Mouse (Mus musculus) midbrain, embryonic 16.5 days (tissue): Measurements from ENCODE around the gene Prph2. TPM values are rescaled to one million over a fixed set of nuclear protein-coding genes. Genes with fewer than 3 reads are reported as not detected.

Experiments used
- ATAC-seq: fragments of 200-750 bp; cut with Nextera tagmentation; 2 replicates; pipeline ENCODE4 v1.8.0; 2017; ENCODE audit warnings: moderate TSS enrichment
- H3K27ac ChIP-seq: fragments of 300-500 bp; sonication (generic); 2 replicates; pipeline ENCODE4 v1.5.1; 2014; ENCODE audit warnings: mild to moderate bottlenecking, low read length, mixed read lengths
- H3K27me3 ChIP-seq: fragments of 300-500 bp; sonication (generic); 2 replicates; pipeline ENCODE4 v1.6.1; 2014; ENCODE audit warnings: low read depth, low read length, mixed read lengths; ENCODE audit not compliant: control insufficient read depth, insufficient read depth
- H3K36me3 ChIP-seq: fragments of 300-500 bp; sonication (generic); 2 replicates; pipeline ENCODE4 v1.6.1; 2014; ENCODE audit warnings: mild to moderate bottlenecking, low read length, moderate library complexity, mixed read lengths; ENCODE audit not compliant: control insufficient read depth, insufficient read depth
- H3K4me1 ChIP-seq: fragments of 300-500 bp; sonication (generic); 2 replicates; pipeline ENCODE4 v1.6.1; 2014; ENCODE audit warnings: mild to moderate bottlenecking, low read length, mixed read lengths; ENCODE audit not compliant: control insufficient read depth, insufficient read depth
- H3K4me2 ChIP-seq: fragments of 300-500 bp; sonication (generic); 2 replicates; pipeline ENCODE4 v1.6.1; 2014; ENCODE audit warnings: mild to moderate bottlenecking, low read length, mixed read lengths
- H3K4me3 ChIP-seq: fragments of 300-500 bp; sonication (generic); 2 replicates; pipeline ENCODE4 v1.5.1; 2014; ENCODE audit warnings: low read depth, mild to moderate bottlenecking, low read length, moderate library complexity, mixed read lengths
- H3K9ac ChIP-seq: fragments of 300-500 bp; sonication (generic); 2 replicates; pipeline ENCODE4 v1.6.1; 2014; ENCODE audit warnings: low read depth, low read length, mixed read lengths
- H3K9me3 ChIP-seq: fragments of 300-500 bp; sonication (generic); replicated peaks from 2 replicates; pipeline ENCODE4 v1.6.1; 2014; ENCODE audit warnings: mild to moderate bottlenecking, low read length, mixed read lengths; ENCODE audit not compliant: control insufficient read depth, poor library complexity, severe bottlenecking
- WGBS: fragments of 180-500 bp; shearing (Covaris S2); extraction: QIAGEN DNeasy Blood & Tissue Kit; methylation state at CpG from one replicate; pipeline ENCODE4 v1.1.7; 2014; 5-methylcytosine and 5-hydroxymethylcytosine counted together
- polyA plus RNA-seq: library from polyadenylated mRNA; unstranded; fragments of >200 nt; fragmentation: Nextera tagmentation; extraction: Ambion mirVana; gene quantifications from 2 replicates; pipeline ENCODE4 v1.2.1, GENCODE M21; 2015

Gene Prph2
- polyA plus RNA-seq, 1 experiment from 2014 or later = not detected

DNA sequence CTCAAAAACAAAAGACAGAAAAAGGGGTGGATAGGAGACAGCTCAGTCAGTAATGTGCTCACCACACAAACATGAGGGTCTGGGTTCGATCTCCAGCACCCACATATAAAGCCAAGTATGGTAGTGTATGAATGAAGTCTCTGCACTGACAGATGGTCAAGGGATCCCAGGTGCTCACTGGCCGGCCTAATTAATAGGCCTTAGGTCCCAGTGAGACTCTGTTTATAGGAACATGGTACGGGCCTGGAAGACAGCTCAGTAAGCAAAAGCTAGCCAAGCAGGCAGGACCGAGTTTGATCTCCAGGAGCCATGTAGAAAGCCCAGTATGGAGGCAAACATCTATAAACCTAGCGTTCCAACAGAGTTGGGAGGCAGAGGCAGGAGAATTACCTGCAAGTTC, 33.2 kb upstream of the Prph2 start:
- Histone ChIP-seq H3K4me1 (peaks cover 4% of the 10 kb centered on the region), H3K4me2 (no peak overlapping the region), H3K9ac (no peak overlapping the region), H3K27me3 (no peaks in the 10 kb centered on the region), H3K36me3 (no peaks in the 10 kb centered on the region), H3K4me3 (no peak overlapping the region), H3K9me3 (no peaks in the 10 kb centered on the region), H3K27ac (no peak overlapping the region)
- 79% methylated on average over 5 of the region's 5 CpGs for WGBS
- no peak for ATAC-seq

DNA sequence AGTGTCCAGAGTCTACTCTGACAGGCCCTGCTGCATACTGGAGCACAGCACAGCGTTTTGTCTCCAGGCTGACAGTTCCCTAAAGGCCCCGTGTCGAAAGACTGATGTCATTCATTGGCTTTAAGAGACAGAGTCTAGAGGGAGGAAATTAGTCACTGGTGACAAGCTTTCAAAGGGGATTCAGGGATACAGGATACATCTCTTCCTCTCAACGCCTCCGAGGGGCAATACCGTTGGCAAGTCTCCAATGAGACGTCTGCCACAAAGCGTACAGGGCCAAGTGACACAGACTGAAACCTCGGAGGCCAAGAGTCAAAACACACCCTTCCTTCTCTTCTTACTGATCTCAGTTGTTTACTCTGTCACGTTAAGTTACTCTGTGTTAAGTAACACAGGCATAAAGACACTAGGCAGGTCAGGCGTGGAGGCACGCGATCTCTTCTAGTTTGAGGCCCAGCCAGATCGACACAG, 30.4 kb upstream of the Prph2 start:
- Histone ChIP-seq H3K9me3 (no peaks in the 10 kb centered on the region), H3K36me3 (no peaks in the 10 kb centered on the region), H3K4me2 (no peak overlapping the region), H3K27ac (no peak overlapping the region), H3K9ac (no peak overlapping the region), H3K4me3 (no peak overlapping the region), H3K4me1 (no peaks in the 10 kb centered on the region), H3K27me3 (no peaks in the 10 kb centered on the region)
- no peak for ATAC-seq
- 59% methylated on average over 14 of the region's 14 CpGs for WGBS

GRCm38 (mm10) chr17:46880322-46880721, 29.9 kb upstream of the Prph2 start:
- H3K36me3 ChIP-seq = no peaks in the 10 kb centered on the region
- no peaks in the 10 kb centered on the region for H3K4me1 ChIP-seq
- WGBS = 69% methylated on average over 2 of the region's 2 CpGs
- ATAC-seq = no peak
- H3K9ac ChIP-seq = no peak overlapping the region
- H3K27ac ChIP-seq = no peak overlapping the region
- H3K4me2 ChIP-seq = no peak overlapping the region
- no peak overlapping the region for H3K4me3 ChIP-seq
- H3K9me3 ChIP-seq = no peaks in the 10 kb centered on the region
- no peaks in the 10 kb centered on the region for H3K27me3 ChIP-seq

- H3K27me3 ChIP-seq = no peaks in the 10 kb centered on the region
- no peak overlapping the region for H3K27ac ChIP-seq
- no peak overlapping the region for H3K9ac ChIP-seq
- H3K4me2 ChIP-seq = no peak overlapping the region
- no peaks in the 10 kb centered on the region for H3K36me3 ChIP-seq
- ATAC-seq = no peak
- WGBS = 88% methylated on average over 6 of the region's 6 CpGs
- H3K4me3 ChIP-seq = no peak overlapping the region
- H3K4me1 ChIP-seq = 0 out of 2 replicates have a peak, but pooled peaks cover 2% of the 10 kb centered on the region
- no peaks in the 10 kb centered on the region for H3K9me3 ChIP-seq
Measured at GRCm38 (mm10) chr17:46881728-46882127, 28.5 kb upstream of the Prph2 start.

GRCm38 (mm10) chr17:46883107-46883506, 27.2 kb upstream of the Prph2 start:
- Histone ChIP-seq H3K9me3 (no peaks in the 10 kb centered on the region), H3K9ac (no peak overlapping the region), H3K4me3 (no peak overlapping the region), H3K4me1 (peaks cover 2% of the 10 kb centered on the region; the same call in 1 of the 2 replicates), H3K36me3 (no peaks in the 10 kb centered on the region), H3K27ac (no peak overlapping the region), H3K27me3 (no peaks in the 10 kb centered on the region), H3K4me2 (no peak overlapping the region)
- 89% methylated on average over 9 of the region's 9 CpGs for WGBS
- no peak for ATAC-seq

GRCm38 (mm10) chr17:46884766-46885165, 25.5 kb upstream of the Prph2 start:
- WGBS = 94% methylated on average over 6 of the region's 6 CpGs
- no peaks in the 10 kb centered on the region for H3K27me3 ChIP-seq
- H3K36me3 ChIP-seq = no peaks in the 10 kb centered on the region
- no peak overlapping the region for H3K4me2 ChIP-seq
- no peak for ATAC-seq
- no peak overlapping the region for H3K27ac ChIP-seq
- H3K4me3 ChIP-seq = no peak overlapping the region
- H3K4me1 ChIP-seq = peaks cover 8% of the 10 kb centered on the region
- no peaks in the 10 kb centered on the region for H3K9me3 ChIP-seq
- no peak overlapping the region for H3K9ac ChIP-seq

DNA sequence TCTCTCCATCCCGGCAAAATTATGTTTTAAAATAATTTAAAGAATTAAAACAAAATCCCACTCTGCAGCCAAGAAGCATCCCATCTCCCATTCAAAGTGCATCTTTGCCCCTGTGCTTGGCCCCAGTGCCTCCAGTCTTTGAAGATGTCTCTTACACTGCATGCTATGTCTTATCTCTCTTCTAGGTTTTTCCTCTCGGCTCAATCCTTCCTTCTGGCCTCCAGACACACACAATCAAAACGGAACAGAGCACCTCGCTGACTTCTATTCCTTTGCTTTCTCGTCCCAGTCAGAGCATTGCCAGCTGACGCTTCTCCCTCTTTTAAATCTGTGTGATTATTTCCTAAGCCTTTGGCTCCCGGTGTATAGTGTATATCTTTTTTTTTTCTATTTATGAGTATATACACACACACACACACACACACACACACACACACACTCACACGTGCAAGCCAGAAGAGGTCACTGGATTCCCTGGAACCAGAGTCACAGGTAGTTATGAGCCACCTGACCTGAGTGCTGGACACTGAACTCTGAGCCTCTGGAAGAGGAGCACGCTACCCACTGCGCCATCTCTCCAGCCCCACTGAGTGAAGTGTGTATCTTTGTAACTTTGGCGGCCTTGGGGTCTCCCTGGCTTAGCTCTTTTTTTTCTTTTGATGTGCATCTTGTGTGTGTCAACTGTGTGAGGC, 24.9 kb upstream of the Prph2 start:
- H3K4me3 ChIP-seq = no peak overlapping the region
- 78% methylated on average over 11 of the region's 11 CpGs for WGBS
- H3K4me1 ChIP-seq = peaks cover 8% of the 10 kb centered on the region
- no peak for ATAC-seq
- no peak overlapping the region for H3K9ac ChIP-seq
- H3K4me2 ChIP-seq = no peak overlapping the region
- H3K9me3 ChIP-seq = no peaks in the 10 kb centered on the region
- H3K27me3 ChIP-seq = no peaks in the 10 kb centered on the region
- H3K27ac ChIP-seq = no peak overlapping the region
- no peaks in the 10 kb centered on the region for H3K36me3 ChIP-seq

- H3K4me1 ChIP-seq = peaks cover 8% of the 10 kb centered on the region
- no peaks in the 10 kb centered on the region for H3K27me3 ChIP-seq
- no peak overlapping the region for H3K27ac ChIP-seq
- H3K36me3 ChIP-seq = no peaks in the 10 kb centered on the region
- H3K4me2 ChIP-seq = no peak overlapping the region
- WGBS = 56% methylated on average over 17 of the region's 17 CpGs
- no peak overlapping the region for H3K4me3 ChIP-seq
- ATAC-seq = no peak
- H3K9ac ChIP-seq = peak overlapping the region; percentile 30; the same call in 1 of the 2 replicates
- no peaks in the 10 kb centered on the region for H3K9me3 ChIP-seq
Measured at GRCm38 (mm10) chr17:46885910-46886643, 24.2 kb upstream of the Prph2 start.

GRCm38 (mm10) chr17:46888511-46889212, 21.6 kb upstream of the Prph2 start:
- ATAC-seq = no peak
- peak overlapping the region; percentile 82 for H3K9ac ChIP-seq
- peak overlapping the region; percentile 76 for H3K4me2 ChIP-seq
- no peaks in the 10 kb centered on the region for H3K36me3 ChIP-seq
- peak overlapping the region; percentile 85 for H3K4me3 ChIP-seq
- 32% methylated on average over 16 of the region's 16 CpGs for WGBS
- peaks cover 27% of the 10 kb centered on the region for H3K4me1 ChIP-seq
- no peaks in the 10 kb centered on the region for H3K27me3 ChIP-seq
- H3K9me3 ChIP-seq = no peaks in the 10 kb centered on the region
- H3K27ac ChIP-seq = peak overlapping the region; percentile 97
